Mouse (Mus musculus) kidney, embryonic 16.5 days (tissue): ENCODE measurements around the gene Btbd35f11. TPM values are rescaled to one million over a fixed set of nuclear protein-coding genes. Genes with fewer than 3 reads are reported as not detected.
"Not testable (repeated sequence)": the region's sequence is repeated elsewhere in the genome, so short reads cannot be mapped to it uniquely, and the experiment has no call there.

Source experiments
- ATAC-seq: fragments of 200-750 bp; cut with Nextera tagmentation; 2 replicates; pipeline ENCODE4 v1.8.0; 2017; ENCODE audit warnings: moderate TSS enrichment; ENCODE audit not compliant: low FRiP score, low TSS enrichment
- H3K27ac ChIP-seq: fragments of 300-500 bp; sonication (generic); 2 replicates; pipeline ENCODE4 v1.5.1; 2014; ENCODE audit warnings: low read length
- H3K27me3 ChIP-seq: fragments of 300-500 bp; sonication (generic); 2 replicates; pipeline ENCODE4 v1.6.1; 2014; ENCODE audit warnings: low read length, control low read depth, mixed read lengths; ENCODE audit not compliant: insufficient read depth
- H3K36me3 ChIP-seq: fragments of 300-500 bp; sonication (generic); 2 replicates; pipeline ENCODE4 v1.6.1; 2014; ENCODE audit warnings: low read length, control low read depth, mixed read lengths; ENCODE audit not compliant: insufficient read depth
- H3K4me1 ChIP-seq: fragments of 300-500 bp; sonication (generic); 2 replicates; pipeline ENCODE4 v1.6.1; 2014; ENCODE audit warnings: low read length, control low read depth, mixed read lengths; ENCODE audit not compliant: insufficient read depth
- H3K4me2 ChIP-seq: fragments of 300-500 bp; sonication (generic); replicated peaks from 2 replicates; pipeline ENCODE4 v1.6.1; 2014; ENCODE audit warnings: low read depth, low read length
- H3K4me3 ChIP-seq: fragments of 300-500 bp; sonication (generic); 2 replicates; pipeline ENCODE4 v1.5.1; 2014; ENCODE audit warnings: mild to moderate bottlenecking, low read length
- H3K9ac ChIP-seq: fragments of 300-500 bp; sonication (generic); replicated peaks from 2 replicates; pipeline ENCODE4 v1.6.1; 2014; ENCODE audit warnings: low read length
- H3K9me3 ChIP-seq: fragments of 300-500 bp; sonication (generic); 2 replicates; pipeline ENCODE4 v1.6.1; 2016; ENCODE audit warnings: low read length, control low read depth
- WGBS: fragments of 180-500 bp; shearing (Covaris S2); extraction: QIAGEN DNeasy Blood & Tissue Kit; methylation state at CpG from one replicate; pipeline ENCODE4 v1.1.7; 2014; 5-methylcytosine and 5-hydroxymethylcytosine counted together
- polyA plus RNA-seq: library from polyadenylated mRNA; unstranded; fragments of >200 nt; fragmentation: Nextera tagmentation; extraction: Ambion mirVana; gene quantifications from 2 replicates; pipeline ENCODE4 v1.2.1, GENCODE M21; 2015

Btbd35f11 gene
- not detected in 2 replicates for polyA plus RNA-seq

GRCm38 (mm10) chrX:3443590-3443989, at the start of gene Btbd35f11:
TSS of gene Btbd35f11 (minus strand) at chrX:3443690.
- not testable (repeated sequence) for H3K27me3 ChIP-seq, H3K36me3 ChIP-seq, H3K4me2 ChIP-seq, H3K4me3 ChIP-seq, H3K4me1 ChIP-seq, ATAC-seq, H3K27ac ChIP-seq, H3K9ac ChIP-seq, H3K9me3 ChIP-seq
- 51% methylated on average over 2 of the region's 3 CpGs for WGBS

GRCm38 (mm10) chrX:3409946-3410345, 33.5 kb downstream of the Btbd35f11 start:
- 92% methylated on average over 1 of the region's 2 CpGs for WGBS
- not testable (repeated sequence) for H3K9me3 ChIP-seq, H3K4me3 ChIP-seq, H3K36me3 ChIP-seq, H3K4me2 ChIP-seq, H3K4me1 ChIP-seq, H3K27ac ChIP-seq, ATAC-seq, H3K27me3 ChIP-seq, H3K9ac ChIP-seq

Other genes with a start within 250 kb of the Btbd35f11 start
- not detected in 2 replicates for gene Btbd35f24, start 247.9 kb downstream of the Btbd35f11 start, polyA plus RNA-seq